Mouse (Mus musculus) neural tube, embryonic 10.5 days (tissue): Measurements from ENCODE around the gene St5.

Experiments
- DNase-seq: peaks from one replicate; pipeline ENCODE4 v3.0.0-alpha.2; 2017; ENCODE audit warnings: low spot score; ENCODE audit errors: extremely low spot score

The St5 gene

DNA sequence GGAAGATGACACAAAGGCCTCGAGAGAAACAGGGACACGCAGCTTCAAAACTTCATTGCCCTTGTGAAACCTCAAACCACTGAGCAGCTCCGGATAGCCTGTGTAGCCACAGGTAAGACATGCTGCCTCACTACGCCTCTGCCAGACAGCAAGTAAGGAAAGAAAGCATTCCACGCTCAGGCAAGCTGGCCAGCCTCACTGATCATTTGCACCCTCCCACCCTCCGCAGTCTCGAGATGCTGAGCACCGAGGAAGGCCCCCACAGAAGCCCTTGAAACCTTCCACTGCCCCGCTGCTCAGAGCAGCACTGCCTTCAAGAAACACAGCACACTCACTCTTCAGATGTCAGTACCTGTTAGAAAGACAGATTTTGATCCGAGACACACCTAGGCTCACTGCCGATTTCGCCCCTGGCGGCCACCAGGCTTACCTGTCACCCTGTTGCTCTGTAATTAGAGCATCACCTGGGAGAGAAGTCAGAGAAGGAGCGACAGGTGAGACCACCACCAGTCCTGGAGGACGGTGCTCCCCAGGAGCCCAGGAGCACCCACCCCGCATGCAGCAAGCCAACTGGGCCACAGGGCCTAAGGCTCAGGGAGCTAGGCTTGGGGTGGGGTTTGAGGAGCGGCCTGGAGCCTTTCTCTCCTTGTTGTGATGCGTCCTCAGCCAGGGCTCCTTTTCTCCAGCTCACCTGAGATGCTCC lies 210.6 kb downstream of the St5 start:
- DNase-seq: no peak

DNA sequence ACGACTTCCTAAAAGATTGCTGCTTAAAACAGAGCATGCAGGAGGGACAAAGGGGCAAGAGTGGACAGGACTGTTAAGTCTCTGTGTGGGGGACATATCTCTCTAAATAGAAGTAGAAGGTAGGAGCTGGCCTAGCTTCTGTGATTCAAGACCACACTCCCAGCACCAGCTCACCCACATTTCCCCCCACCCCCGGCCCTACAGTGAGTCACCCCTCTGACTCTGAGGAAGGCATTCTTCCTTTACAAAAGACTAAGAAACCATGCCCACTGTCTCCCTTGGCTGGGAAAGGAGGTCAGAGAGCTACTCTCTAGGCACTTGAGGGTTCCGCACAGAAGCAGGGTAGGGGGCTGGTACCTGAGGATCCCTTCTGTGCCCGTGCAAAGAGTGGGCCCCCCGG lies 219.2 kb downstream of the St5 start:
- DNase-seq: no peak

DNA sequence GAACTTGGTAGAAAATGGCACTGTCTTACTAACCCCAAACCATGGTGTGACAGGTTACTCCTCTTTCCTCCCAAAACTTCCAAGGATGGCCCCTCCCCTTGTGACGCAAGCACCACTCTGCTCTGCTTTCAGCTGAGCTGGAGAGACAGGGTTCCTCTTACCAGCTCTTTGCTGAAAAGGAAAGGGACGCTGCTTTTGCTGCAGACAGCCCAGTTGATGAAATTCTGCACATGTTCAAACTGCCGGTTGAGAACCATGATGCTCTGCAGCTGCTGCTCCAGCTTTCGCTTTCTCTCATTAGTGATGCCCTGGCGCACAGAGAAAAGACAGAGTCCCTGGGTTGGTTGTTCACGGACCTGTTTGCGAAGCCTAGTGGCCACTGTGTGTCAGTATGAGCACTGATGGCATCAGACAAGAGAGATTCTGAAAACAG lies 222.6 kb downstream of the St5 start:
- peak; percentile 27 for DNase-seq

DNA sequence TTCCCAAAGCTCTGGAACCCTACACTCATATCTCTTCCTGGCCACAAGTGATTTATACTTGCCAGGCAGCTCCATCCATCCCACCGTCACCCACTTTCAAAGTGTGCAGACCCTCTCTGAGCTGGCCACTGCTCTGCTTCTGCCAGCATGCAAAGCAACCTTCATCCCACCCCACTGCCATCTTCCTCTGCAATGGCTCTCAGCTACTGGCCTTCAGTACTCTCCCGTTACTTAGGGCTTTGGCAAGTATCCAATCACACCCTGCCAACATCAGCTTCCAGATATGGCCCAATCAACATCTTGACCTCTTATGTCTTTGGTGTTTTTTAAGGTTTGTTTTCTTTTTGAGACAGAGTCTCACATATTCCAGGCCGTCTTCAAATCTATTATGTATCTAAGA lies 225.5 kb downstream of the St5 start:
- DNase-seq: no peak
